Mouse (Mus musculus): ENCODE data around the gene Slc35e1.

The Slc35e1 gene

GRCm38 (mm10) chr8:72485456-72486199, 6.8 kb downstream of the Slc35e1 start:
- DNase-seq (ENCODE audit: low spot score in 2 of 2): peak; percentile 15 to 30

GRCm38 (mm10) chr8:72474826-72475546, 17.4 kb downstream of the Slc35e1 start, which contains the start of gene Cherp:
TSS of gene Cherp (minus strand) at chr8:72475226.
- DNase-seq (ENCODE audit: low spot score in 2 of 2): peak; percentile 96 to 97

- no peak for DNase-seq (ENCODE audit: low spot score in 2 of 2)
These were observed 21.7 kb downstream of the Slc35e1 start for GRCm38 (mm10) chr8:72470684-72471083.

- DNase-seq (ENCODE audit: low spot score in 2 of 2): no peak
These were observed 22.4 kb downstream of the Slc35e1 start for GRCm38 (mm10) chr8:72469984-72470383.

- DNase-seq (ENCODE audit: low spot score in 2 of 2): no peak
These were observed 23.2 kb downstream of the Slc35e1 start for GRCm38 (mm10) chr8:72469243-72469642.

GRCm38 (mm10) chr8:72464211-72464610, 28.2 kb downstream of the Slc35e1 start:
- no peak for DNase-seq (ENCODE audit: low spot score in 2 of 2)

- DNase-seq (ENCODE audit: low spot score in 2 of 2): no peak
These were observed 32.4 kb downstream of the Slc35e1 start for GRCm38 (mm10) chr8:72459881-72460533.

- DNase-seq (ENCODE audit: low spot score in 2 of 2): no peak
These were observed 34.0 kb downstream of the Slc35e1 start for GRCm38 (mm10) chr8:72458457-72458856.

- no peak for DNase-seq (ENCODE audit: low spot score in 2 of 2)
These were observed 34.6 kb downstream of the Slc35e1 start for GRCm38 (mm10) chr8:72457806-72458205.

- no peak for DNase-seq (ENCODE audit: low spot score in 2 of 2)
These were observed 37.1 kb downstream of the Slc35e1 start for GRCm38 (mm10) chr8:72455317-72455716.

GRCm38 (mm10) chr8:72453904-72454303, 38.5 kb downstream of the Slc35e1 start:
- DNase-seq (ENCODE audit: low spot score in 2 of 2): no peak

GRCm38 (mm10) chr8:72451516-72451915, 40.9 kb downstream of the Slc35e1 start:
- DNase-seq (ENCODE audit: low spot score in 2 of 2): no peak

- peak in 1 of 2 experiments; percentile 26 for DNase-seq (ENCODE audit: low spot score in 2 of 2)
These were observed 47.3 kb downstream of the Slc35e1 start for GRCm38 (mm10) chr8:72445071-72445470.

- DNase-seq (ENCODE audit: low spot score in 2 of 2): no peak
These were observed 48.4 kb downstream of the Slc35e1 start for GRCm38 (mm10) chr8:72443994-72444350.

GRCm38 (mm10) chr8:72443338-72443993, 48.9 kb downstream of the Slc35e1 start, which contains the start of the genes Calr3 and 1700030K09Rik:
TSS of gene Calr3 (minus strand) at chr8:72443870.
TSS of gene 1700030K09Rik (plus strand) at chr8:72443880.
- peak; percentile 93 to 96 for DNase-seq (ENCODE audit: low spot score in 2 of 2)

- no peak for DNase-seq (ENCODE audit: low spot score in 2 of 2)
These were observed 54.0 kb downstream of the Slc35e1 start for GRCm38 (mm10) chr8:72438248-72439015.

- DNase-seq (ENCODE audit: low spot score in 2 of 2): no peak
These were observed 57.5 kb downstream of the Slc35e1 start for GRCm38 (mm10) chr8:72434952-72435351.
